Mouse (Mus musculus) limb, embryonic 10.5 days (tissue): ENCODE measurements at regions not wholly inside any gene's neighbourhood (a gene's known extent, or its start where the extent isn't known, plus 50 kb on each side); places are given as distances from the start of the nearest gene placed in this dataset.

Experiments used
- DNase-seq: peaks from one replicate; pipeline ENCODE4 v3.0.0-alpha.2; 2017; ENCODE audit warnings: low spot score
- H3K27ac ChIP-seq: fragments of 300-500 bp; sonication (generic); 2 replicates; pipeline ENCODE4 v1.5.1; 2016; ENCODE audit warnings: mild to moderate bottlenecking
- H3K27me3 ChIP-seq: fragments of 300-500 bp; sonication (generic); 2 replicates; pipeline ENCODE4 v1.6.1; 2016; ENCODE audit warnings: low read depth, mild to moderate bottlenecking; ENCODE audit not compliant: poor library complexity, severe bottlenecking
- H3K36me3 ChIP-seq: fragments of 300-500 bp; sonication (generic); 2 replicates; pipeline ENCODE4 v1.6.1; 2016; ENCODE audit warnings: mild to moderate bottlenecking, moderate library complexity
- H3K4me1 ChIP-seq: fragments of 300-500 bp; sonication (generic); 2 replicates; pipeline ENCODE4 v1.6.1; 2016
- H3K4me3 ChIP-seq: fragments of 300-500 bp; sonication (generic); 2 replicates; pipeline ENCODE4 v1.5.1; 2016; ENCODE audit warnings: mild to moderate bottlenecking, moderate library complexity
- H3K9me3 ChIP-seq: fragments of 300-500 bp; sonication (generic); replicated peaks from 2 replicates; pipeline ENCODE4 v1.6.1; 2016; ENCODE audit warnings: mild to moderate bottlenecking
- WGBS: fragments of 180-500 bp; shearing (Covaris S2); methylation state at CpG from one replicate; pipeline ENCODE4 v1.1.7; 2016; 5-methylcytosine and 5-hydroxymethylcytosine counted together

DNA sequence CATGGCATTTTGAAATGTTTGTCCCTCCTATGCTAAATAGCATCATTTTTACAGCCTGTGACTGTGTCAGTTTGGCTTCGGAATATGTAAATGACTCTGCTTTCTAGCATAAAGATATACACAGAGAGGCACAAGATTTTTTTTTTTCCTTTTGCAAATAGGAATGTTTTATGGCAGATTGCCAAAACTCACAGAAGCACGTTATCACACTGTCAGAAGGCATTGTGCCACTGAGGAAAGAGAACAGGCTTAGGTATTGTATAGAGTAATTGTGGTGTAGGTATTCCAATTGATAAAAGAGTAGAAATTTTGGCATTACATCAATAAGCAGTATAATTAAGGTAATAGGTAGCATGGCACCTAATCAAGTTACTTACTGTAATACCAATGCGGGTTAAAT, 988.5 kb upstream of the Tenm2 start:
- Histone ChIP-seq H3K36me3 (no peaks in the 10 kb centered on the region), H3K4me1 (no peaks in the 10 kb centered on the region), H3K9me3 (no peaks in the 10 kb centered on the region), H3K4me3 (no peak overlapping the region), H3K27me3 (no peaks in the 10 kb centered on the region), H3K27ac (no peak overlapping the region)
- 88% methylated on average over 3 of the region's 3 CpGs for WGBS
- no peak for DNase-seq

- H3K27me3 ChIP-seq = no peaks in the 10 kb centered on the region
- H3K4me3 ChIP-seq = no peak overlapping the region
- no peak for DNase-seq
- no peaks in the 10 kb centered on the region for H3K9me3 ChIP-seq
- peaks cover 5% of the 10 kb centered on the region; the same call in 1 of the 2 replicates for H3K4me1 ChIP-seq
- no peaks in the 10 kb centered on the region for H3K36me3 ChIP-seq
- H3K27ac ChIP-seq = no peak overlapping the region
- WGBS = 38% methylated on average over 2 of the region's 2 CpGs
Measured at GRCm38 (mm10) chr11:38203347-38203746, 967.6 kb upstream of the Tenm2 start.

DNA sequence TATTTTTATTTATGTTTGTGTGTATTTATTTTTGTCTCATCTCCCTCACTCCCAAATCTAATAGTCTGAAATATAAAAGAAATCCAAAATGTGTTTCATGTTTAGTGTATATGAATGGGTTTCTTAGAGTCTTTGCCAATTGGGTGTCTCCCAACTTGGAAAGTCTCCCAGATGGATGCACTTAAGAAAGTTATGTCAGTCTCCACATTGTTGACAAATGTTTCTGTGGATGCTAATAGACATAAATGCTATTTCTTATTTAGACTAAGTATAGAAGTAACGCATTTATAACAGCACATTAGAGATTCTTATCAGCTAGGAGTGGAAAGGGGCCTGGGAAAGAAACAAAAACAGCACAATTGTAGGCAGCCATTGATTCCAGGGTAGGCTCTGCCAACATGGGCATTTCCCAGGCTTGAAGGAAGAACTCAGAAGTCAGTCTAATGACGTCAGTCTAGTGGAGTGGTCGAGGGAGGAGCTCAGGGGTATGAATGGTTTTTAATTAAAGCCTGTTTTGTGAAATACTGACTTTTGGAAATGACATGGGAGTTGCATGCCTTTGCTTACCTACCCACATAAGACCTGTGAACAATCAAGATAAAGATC, 965.5 kb upstream of the Tenm2 start:
- no peak for DNase-seq
- Histone ChIP-seq H3K9me3 (no peaks in the 10 kb centered on the region), H3K27ac (no peak overlapping the region), H3K27me3 (no peaks in the 10 kb centered on the region), H3K36me3 (no peaks in the 10 kb centered on the region), H3K4me1 (peaks cover 5% of the 10 kb centered on the region; the same call in 1 of the 2 replicates), H3K4me3 (no peak overlapping the region)
- 81% methylated on average over 3 of the region's 3 CpGs for WGBS

DNA sequence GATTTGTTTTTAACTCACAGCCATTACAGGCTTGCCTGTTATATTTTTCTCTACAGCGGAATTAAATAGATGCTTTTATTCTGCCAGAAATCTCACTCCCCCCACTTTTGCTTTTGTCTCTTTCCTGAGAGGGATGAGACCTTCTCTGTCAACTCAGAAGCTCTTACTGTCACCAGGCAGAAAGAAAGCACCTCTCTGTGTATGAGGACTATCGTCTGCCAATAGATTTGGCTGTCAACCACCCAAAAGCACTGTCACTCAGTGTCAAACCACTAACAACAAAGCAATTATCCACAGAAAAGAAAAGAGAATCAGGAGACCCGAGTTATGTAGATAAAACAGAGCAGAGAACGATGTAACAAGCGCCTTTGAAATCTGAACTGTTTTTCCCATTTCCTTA, 958.0 kb upstream of the Tenm2 start:
- no peaks in the 10 kb centered on the region for H3K36me3 ChIP-seq
- WGBS = 74% methylated on average over 5 of the region's 5 CpGs

DNA sequence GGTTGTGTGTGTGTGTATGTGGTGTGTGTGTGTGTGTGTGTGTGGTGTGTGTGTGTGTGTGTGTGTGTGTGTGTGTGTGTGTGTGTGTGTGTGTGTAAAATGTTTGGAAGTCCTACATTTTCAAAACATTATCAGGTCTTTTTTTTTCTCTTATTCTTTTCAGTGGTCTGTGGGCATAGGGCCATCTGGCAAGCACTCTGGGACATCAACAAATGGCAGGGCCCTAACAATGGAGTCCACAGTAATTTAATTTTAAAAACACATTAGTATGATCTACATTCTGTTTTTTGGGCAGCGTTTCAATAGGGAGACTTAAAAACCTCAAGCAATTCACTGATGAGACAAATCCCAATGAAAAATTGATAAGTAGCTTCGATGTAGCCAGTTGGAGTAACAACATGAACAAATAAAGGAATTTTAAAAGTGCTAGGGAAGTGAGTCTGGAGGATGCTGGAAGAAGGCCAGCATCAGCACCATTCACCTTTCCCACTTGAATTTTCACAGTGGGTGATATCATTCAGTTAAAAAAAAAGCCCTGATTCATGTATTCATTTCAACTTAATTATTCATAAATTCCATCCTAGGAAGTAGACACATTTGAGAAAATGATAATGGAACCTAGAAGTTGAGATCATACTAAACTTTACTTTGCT, 956.3 kb upstream of the Tenm2 start:
- H3K4me3 ChIP-seq = no peak overlapping the region
- H3K27me3 ChIP-seq = no peaks in the 10 kb centered on the region
- DNase-seq = no peak
- H3K36me3 ChIP-seq = no peaks in the 10 kb centered on the region
- H3K27ac ChIP-seq = no peak overlapping the region
- no peaks in the 10 kb centered on the region for H3K4me1 ChIP-seq
- WGBS = 91% methylated on average over 2 of the region's 2 CpGs
- H3K9me3 ChIP-seq = no peaks in the 10 kb centered on the region

More for the DNA sequence above, 958.0 kb upstream of the Tenm2 start:
- Histone ChIP-seq H3K27me3 (no peaks in the 10 kb centered on the region), H3K4me3 (no peak overlapping the region), H3K9me3 (no peaks in the 10 kb centered on the region), H3K4me1 (no peaks in the 10 kb centered on the region), H3K27ac (no peak overlapping the region)
- DNase-seq = no peak

- no peaks in the 10 kb centered on the region for H3K36me3 ChIP-seq
- no peaks in the 10 kb centered on the region for H3K4me1 ChIP-seq
- no peak overlapping the region for H3K27ac ChIP-seq
- no peaks in the 10 kb centered on the region for H3K27me3 ChIP-seq
- H3K9me3 ChIP-seq = no peaks in the 10 kb centered on the region
- no peak overlapping the region for H3K4me3 ChIP-seq
- no peak for DNase-seq
- WGBS = 73% methylated on average over 3 of the region's 3 CpGs
Measured at GRCm38 (mm10) chr11:38191437-38191836, 955.7 kb upstream of the Tenm2 start.

DNA sequence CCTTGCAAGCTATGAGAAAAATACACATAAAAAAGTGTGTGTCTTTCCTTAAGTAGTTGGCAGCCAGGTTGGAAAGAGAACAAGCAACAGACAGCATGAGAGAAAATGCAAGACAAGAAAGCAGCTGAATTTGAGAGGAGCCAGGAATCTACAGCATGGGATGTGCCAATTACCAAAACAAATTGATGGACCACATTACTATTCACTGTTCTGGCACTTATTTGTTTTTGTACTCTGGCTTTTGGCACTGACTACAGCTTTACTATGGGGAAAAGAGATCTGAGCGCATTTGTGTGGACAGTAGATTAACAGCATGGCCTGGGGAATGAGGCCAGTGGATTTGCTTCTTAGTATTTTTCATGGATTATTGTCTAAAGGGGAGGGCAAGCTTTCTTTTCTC, 935.0 kb upstream of the Tenm2 start:
- no peaks in the 10 kb centered on the region for H3K36me3 ChIP-seq
- no peaks in the 10 kb centered on the region for H3K27me3 ChIP-seq
- 91% methylated on average over 1 of the region's 1 CpGs for WGBS
- H3K4me1 ChIP-seq = no peaks in the 10 kb centered on the region
- H3K4me3 ChIP-seq = no peak overlapping the region
- no peaks in the 10 kb centered on the region for H3K9me3 ChIP-seq
- no peak overlapping the region for H3K27ac ChIP-seq
- DNase-seq = no peak

DNA sequence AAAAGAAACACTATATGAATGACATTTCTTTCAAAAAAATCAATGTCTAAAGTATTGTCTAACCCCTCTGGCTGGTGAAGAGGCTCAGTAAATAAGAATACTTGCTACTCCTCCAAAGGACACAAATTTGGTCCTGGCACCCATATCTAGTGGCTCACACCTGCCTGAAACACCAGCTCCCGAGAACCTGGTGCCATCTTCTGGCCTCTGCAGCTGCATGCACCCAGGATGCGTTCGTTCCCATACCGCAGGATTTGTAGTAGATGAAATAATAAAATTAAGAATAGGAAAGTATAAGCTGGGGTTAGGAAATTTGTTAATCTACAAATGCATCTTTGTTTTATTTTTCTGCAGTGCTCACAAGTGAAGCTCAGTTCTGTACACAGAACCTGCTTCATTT, 922.5 kb upstream of the Tenm2 start:
- WGBS = 92% methylated on average over 4 of the region's 4 CpGs

GRCm38 (mm10) chr11:38156944-38157343, 921.2 kb upstream of the Tenm2 start:
- Histone ChIP-seq H3K9me3 (no peaks in the 10 kb centered on the region), H3K27me3 (no peaks in the 10 kb centered on the region), H3K4me3 (no peak overlapping the region), H3K4me1 (no peaks in the 10 kb centered on the region), H3K36me3 (no peaks in the 10 kb centered on the region), H3K27ac (no peak overlapping the region)
- 90% methylated on average over 9 of the region's 9 CpGs for WGBS
- DNase-seq = no peak

More for the DNA sequence above, 922.5 kb upstream of the Tenm2 start:
- H3K27me3 ChIP-seq = no peaks in the 10 kb centered on the region
- no peaks in the 10 kb centered on the region for H3K4me1 ChIP-seq
- no peak overlapping the region for H3K4me3 ChIP-seq
- no peak for DNase-seq
- H3K27ac ChIP-seq = no peak overlapping the region
- no peaks in the 10 kb centered on the region for H3K36me3 ChIP-seq
- H3K9me3 ChIP-seq = no peaks in the 10 kb centered on the region

- Histone ChIP-seq H3K27me3 (no peaks in the 10 kb centered on the region), H3K36me3 (no peaks in the 10 kb centered on the region), H3K4me3 (no peak overlapping the region), H3K4me1 (no peaks in the 10 kb centered on the region), H3K27ac (no peak overlapping the region), H3K9me3 (no peaks in the 10 kb centered on the region)
- no peak for DNase-seq
- WGBS = 88% methylated on average over 2 of the region's 2 CpGs
Measured at GRCm38 (mm10) chr11:38155706-38156105, 919.9 kb upstream of the Tenm2 start.

GRCm38 (mm10) chr11:38143436-38143835, 907.7 kb upstream of the Tenm2 start:
- Histone ChIP-seq H3K36me3 (no peaks in the 10 kb centered on the region), H3K27me3 (no peaks in the 10 kb centered on the region), H3K4me3 (no peak overlapping the region), H3K9me3 (no peaks in the 10 kb centered on the region), H3K4me1 (no peaks in the 10 kb centered on the region), H3K27ac (no peak overlapping the region)
- WGBS = 89% methylated on average over 2 of the region's 2 CpGs
- DNase-seq = no peak

DNA sequence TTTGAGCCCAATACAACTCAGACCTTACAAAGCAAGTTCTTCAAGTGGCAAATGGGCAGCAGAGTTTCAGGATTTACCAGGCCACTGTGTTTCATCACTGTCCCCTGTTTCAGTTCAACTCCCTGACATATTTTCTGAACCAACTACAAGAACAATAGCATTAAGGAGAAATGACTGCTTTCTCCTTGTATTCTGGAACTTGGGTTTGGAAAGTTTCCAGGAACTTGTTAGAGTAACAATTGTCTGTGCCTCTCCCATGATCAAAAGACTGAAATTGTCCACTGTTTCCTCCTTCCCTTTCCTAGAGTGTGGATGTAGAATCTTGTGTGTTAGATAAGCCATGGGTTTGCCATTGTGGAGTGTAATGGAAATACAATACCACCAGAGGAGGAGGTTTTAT, 893.1 kb upstream of the Tenm2 start:
- Histone ChIP-seq H3K27ac (no peak overlapping the region), H3K36me3 (no peaks in the 10 kb centered on the region), H3K4me3 (no peak overlapping the region), H3K4me1 (no peaks in the 10 kb centered on the region), H3K9me3 (no peaks in the 10 kb centered on the region), H3K27me3 (no peaks in the 10 kb centered on the region)
- DNase-seq = no peak

- H3K27ac ChIP-seq = no peak overlapping the region
- no peaks in the 10 kb centered on the region for H3K36me3 ChIP-seq
- WGBS = 77% methylated on average over 2 of the region's 2 CpGs
- DNase-seq = no peak
- no peaks in the 10 kb centered on the region for H3K9me3 ChIP-seq
- no peak overlapping the region for H3K4me3 ChIP-seq
- H3K4me1 ChIP-seq = no peaks in the 10 kb centered on the region
- H3K27me3 ChIP-seq = no peaks in the 10 kb centered on the region
Measured at GRCm38 (mm10) chr11:38123789-38124330, 888.1 kb upstream of the Tenm2 start.
